Mouse (Mus musculus) olfactory bulb, adult 2 months (tissue): ENCODE results near the gene Wnt1.

Experiments
- CTCF ChIP-seq: fragments of 200-500 bp; IDR thresholded peaks from 2 replicates; pipeline ENCODE4 v1.5.1; 2012; ENCODE audit warnings: low read depth, mild to moderate bottlenecking, low read length, moderate library complexity; ENCODE audit not compliant: insufficient read depth
- POLR2A ChIP-seq: fragments of 200-500 bp; IDR thresholded peaks from 2 replicates; pipeline ENCODE4 v1.6.1; 2012; ENCODE audit warnings: mild to moderate bottlenecking, low read depth, low read length, moderate library complexity; ENCODE audit not compliant: insufficient read depth

DNA sequence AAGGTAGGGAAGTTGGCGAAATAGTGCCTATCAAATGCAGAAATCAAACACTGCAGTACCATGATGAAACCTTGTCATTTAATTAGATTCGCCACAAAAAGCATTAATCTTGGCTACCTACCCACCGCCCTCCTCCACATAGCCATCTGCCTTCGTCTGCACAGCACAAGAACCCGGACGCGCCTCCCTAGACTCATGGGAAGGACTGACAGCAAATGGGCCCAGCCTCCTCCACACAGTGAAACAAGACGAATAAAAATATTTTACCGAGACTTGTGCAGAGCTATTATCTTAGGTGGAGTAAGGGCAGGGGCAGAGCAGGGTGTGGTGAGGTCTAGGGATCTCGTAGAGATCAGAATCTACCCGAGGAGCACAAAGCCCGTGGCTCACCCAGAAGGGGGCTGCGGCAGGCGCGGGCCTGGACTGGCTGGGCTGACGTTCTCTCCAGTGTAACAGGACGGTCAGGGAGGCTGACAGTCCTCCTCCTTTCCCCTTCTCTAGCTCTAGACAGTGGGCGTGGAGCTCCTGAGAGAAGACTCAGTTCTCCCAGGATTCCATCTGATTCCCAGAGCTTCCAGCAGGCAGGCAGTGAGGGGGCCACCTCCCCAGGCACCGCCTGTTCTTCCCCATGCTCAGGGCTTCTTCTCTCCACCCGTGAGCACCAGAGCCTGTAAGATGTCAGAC, 23.2 kb downstream of the Wnt1 start:
- no peak for TF ChIP-seq POLR2A
- TF ChIP-seq CTCF = no peak
